Mouse (Mus musculus) cerebellum, postnatal 10 days (tissue): ENCODE measurements around the gene Bcam.

ENCODE experiments used
- DNase-seq, 2 experiments: peaks; one replicate each; pipeline ENCODE4 v3.0.0; 2021; ENCODE audit warnings: mixed read lengths in 2 of 2

Bcam gene

DNA sequence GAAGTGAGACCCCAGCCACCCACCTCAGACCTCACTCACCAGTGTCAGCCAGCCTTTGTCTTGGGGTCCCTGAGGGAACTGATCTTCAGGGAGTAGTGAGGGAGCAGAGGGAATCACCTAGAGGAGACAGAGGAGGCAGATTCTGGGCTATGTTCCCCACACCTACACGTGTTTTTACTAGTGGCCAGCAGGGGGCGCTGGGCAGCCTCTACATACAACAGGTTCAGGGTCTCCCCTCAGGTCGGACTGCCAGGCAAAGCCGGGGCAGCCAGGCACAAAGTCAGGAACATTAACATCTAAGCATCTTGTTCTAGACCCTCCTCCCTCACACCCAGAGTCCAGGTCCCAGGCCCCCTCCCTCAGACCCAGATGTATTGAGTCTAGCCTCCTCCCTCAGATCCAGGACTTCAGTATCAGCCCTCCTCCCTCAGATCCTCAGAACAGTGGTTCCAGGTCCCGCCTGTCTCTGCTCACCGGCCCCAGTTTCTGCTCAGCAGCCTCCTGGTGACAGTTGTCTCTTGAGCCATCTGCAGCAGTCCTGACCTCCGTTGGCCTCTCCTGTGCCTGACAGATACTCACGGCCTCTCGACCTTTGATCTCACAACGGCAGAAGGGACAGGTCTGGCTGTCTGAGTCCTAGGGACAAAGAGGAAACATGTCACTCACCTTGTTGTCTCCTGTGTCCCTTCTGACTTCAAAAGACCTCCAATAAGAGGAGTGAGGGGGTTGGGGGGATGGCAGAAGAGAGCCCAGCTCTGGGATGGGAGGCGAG, 14.1 kb upstream of the Bcam start:
- DNase-seq: no peak

DNA sequence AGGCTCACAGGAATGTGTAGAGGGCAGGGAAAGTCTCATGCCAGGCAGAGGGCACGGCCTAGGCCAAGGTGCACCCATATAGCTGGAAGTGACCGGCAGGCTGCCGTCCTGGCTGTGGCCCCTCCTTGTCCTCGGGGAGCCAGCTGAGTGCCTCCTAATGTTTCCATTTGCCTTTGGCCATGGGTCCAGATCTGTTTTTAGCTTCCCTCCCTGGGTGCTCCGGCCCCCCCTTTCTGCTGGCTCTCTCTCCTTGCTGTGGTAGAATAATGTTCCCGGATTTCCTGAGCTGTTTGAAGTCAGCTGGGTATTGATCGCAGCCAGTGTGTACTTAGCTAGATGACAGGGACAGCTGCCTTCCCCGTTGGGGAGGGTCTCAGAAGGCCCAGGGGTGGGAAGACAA, 12.8 kb upstream of the Bcam start:
- no peak for DNase-seq

DNA sequence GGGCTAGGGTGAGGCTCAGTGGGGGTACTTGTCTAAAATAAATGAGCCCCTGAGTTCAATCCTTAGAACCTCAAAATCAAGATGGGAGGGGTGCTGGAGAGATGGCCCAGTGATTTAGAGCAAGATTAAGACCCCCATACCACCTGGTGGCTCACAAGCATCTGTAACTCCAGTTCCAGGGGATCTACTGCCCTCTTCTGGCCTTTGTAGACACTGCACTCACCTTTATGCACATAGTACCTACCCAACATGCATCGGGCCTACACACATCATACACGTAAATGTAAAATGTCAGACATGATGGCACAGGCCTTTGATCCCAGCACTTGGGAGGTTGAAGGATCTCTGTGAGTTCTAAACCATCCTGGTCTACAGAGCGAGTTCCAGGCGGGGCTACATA, 11.8 kb upstream of the Bcam start:
- peak in 1 of 2 experiments; percentile 22 for DNase-seq

DNA sequence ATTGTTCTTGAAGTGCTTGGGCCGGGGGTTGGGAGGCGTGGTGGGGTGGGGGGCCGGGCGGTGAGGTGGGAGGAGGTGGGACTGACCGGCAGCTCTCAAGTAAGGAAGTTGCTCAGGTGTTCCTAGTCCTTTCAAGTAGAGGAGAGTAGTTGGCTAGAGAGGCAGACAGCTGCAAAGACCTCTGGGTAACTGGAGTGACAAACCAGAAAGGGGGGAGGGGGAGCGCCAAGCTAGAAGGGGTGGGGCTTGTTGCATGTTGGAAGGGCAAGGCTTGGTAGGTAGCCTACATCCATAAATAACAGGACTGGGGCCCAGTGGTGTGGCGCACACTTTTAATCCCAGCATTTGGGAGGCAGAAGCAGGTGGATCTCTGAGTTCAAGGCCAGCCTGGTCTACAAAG, 10.9 kb upstream of the Bcam start:
- no peak for DNase-seq

DNA sequence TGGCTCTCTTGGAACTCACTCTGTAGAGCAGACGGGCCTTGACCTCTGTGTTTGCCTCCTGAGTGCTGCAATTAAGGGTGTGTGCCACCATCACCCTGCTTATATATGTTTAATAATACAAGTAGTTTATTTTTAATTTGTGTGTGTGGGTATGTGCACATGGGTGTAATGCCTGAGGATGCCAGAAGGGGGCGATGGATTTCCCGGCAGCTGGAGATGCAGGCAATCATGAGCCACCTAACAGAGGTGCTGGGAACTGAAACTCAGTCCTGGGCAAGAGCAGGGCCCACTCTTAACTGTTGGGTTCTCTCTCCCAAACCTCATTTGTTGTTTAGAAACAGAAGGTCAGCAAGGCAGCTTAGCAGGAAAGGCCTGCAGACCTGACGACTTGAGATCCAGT, 9.1 kb upstream of the Bcam start:
- DNase-seq: no peak

DNA sequence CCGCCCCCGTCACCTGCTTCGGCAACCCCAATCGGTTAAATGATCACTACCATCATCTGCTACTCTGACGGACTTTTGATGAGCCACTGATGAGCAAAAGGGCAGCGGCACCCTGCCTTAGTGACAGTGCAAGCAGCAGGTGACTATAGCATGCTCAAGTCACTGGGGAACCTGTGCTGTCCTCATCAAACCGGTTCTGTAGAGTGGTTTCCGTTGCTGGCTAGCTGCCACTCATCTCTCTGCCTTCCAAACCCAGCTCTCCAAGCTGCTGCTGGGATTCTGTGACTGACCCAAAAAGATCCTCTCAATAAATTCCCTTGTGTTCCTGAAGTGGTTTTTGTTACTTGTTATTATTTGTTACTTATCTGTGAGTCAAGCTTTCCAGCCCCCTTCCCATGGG, 7.8 kb upstream of the Bcam start:
- no peak for DNase-seq

DNA sequence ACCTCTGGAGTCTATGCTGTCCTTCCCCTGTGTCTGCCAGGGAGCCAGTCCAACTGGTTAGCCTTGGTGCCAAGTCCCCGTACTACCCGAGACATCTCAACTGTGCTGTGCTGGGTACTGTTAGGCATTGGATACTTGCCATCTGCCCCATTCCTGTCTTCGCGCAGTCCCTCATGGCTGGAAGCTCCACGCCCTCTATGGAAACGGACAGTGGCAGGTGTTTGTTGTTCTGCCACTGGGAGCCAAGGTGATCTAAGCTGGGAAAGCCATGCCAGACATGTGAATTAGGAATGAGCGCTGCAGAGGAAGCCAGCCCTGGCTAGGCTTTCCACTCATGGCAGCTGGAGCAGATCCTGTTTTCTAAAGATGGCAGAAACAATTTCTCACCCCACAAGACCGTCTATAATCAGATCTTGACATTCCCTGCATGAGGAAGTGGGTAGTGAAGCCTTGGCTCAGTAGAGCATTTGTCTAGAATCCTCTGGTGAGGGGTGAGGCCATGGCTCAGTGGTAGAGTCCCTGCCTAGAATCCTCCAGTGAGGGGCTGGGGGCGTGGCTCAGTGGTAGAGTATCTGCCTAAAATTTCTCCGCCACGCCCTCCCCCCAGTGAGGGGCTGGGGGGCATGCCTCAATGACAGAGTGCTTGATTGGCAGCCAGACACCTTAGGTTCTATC, 6.4 kb upstream of the Bcam start:
- DNase-seq: peak; percentile 30 to 43

DNA sequence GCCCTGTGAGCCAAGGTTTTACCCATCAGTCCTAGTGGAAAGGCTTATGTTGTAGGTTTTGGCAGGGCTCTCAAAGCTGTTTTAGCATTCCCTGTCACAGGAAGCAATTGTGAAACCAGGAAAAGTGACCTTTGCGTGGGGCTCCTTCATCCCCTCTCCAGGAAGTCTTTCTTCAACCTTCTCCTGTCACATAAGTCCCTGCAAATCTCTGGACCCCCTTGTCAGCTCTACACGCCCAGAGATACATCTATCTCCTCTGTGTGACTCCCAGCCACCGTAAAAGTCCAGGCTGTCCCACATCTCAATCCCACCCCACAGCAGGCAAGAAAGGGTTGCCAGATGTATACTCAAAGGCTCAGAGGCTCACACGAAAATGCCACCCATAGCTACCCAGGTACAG, 866 bp upstream of the Bcam start:
- no peak for DNase-seq

DNA sequence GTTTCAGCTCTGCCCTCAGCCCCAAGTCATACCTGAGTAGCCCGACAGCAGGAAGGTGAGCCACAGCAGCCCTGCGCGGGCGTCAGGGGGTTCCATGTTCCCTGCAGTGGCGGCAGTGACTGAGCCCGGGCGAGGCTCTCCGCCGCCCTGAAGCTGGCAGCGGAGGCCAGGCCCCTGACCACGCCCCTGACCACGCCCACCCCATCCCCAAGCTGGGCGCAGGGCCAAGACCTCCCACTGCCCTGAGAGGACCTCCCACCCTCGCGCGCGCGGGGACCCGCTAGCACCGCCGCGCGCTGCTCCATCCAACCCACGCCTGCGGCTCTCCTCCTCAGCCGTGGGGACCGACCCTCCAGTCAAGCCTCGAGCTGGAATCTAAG, 451 bp downstream of the Bcam start:
- DNase-seq: peak; percentile 68 to 79

DNA sequence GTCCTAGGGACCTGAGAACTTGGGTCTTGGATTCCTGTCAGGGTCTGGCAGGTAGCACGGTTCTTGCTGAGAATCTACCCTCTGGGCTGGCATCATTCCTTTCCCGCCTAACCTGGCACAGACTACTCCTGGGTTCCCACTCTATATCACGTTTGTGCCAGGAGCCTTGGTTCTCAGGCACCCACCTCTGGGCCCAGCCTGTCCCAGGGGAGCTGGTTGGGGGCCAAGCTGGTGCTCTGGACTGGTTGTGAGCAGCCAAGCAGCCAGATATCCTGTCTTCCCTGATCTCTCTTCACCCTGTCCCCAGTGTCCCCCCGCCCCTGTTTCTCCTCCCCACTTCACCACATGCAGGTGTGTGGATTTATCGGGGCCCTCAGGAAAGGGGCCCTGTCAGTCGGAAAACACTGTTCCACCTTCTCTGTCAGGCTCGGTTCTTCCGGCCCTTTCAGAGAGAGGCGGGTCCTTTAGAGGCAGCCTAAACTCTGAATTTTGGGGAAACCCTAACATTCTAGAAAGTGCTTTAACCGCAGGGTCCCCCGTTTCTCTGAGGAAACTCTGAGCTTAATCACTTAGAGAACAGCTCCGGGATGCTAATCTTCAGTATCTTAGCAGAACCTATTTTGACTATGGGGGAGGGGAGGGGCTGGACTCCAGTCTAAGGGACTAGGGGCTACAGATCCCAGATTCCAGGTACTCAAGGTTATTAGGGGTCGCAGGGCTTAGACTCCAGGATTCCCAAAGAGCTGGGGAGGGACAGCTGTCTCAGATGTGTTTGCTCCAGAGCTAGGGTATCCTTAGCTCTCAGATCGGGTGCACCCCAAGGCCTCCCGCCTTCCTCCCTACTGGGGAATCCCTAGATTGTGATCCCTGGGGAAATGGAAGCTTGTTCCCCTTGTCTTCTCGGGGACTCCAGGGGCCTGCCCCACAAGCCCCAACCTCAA, 1.1 kb downstream of the Bcam start:
- no peak for DNase-seq

DNA sequence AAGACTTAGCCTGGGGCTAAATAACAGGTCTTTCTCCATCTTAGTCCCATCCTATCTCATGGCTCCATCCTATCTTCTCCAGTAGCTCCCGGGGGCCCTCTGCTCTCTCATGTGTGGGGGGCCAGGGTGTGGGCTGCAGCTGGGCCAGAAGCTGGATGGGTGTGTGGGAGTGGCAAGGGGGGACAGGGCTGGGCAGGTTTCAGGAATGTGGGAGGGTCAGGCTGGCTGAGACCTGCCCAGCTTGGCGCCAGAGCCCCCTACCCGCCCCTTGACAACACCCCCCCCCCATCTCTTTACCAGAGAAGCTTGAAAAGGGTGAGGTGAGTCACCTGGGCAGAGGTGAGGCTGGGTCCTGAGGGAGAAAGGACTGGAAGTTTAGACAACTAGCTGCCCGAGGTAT, 1.8 kb downstream of the Bcam start:
- no peak for DNase-seq

DNA sequence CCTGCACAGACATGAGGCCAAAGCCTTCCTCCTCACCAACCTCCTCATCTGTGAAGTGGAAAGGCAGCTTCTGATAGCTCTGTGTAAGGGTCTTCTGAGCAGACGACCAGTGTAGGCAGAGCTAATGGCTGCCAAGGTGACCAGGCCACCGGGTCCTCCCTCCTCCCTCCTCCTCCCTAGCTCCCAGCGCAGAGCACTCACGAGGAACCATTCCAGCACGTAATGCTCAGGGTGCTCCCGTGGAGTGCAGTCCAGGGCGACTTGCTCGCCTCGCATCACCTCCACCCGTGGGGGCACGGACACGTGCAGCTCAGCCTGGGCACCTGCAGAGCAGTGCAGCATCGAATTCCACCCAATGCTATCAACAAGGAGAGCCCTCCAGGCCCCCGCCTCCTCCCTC, 2.6 kb downstream of the Bcam start:
- no peak for DNase-seq

DNA sequence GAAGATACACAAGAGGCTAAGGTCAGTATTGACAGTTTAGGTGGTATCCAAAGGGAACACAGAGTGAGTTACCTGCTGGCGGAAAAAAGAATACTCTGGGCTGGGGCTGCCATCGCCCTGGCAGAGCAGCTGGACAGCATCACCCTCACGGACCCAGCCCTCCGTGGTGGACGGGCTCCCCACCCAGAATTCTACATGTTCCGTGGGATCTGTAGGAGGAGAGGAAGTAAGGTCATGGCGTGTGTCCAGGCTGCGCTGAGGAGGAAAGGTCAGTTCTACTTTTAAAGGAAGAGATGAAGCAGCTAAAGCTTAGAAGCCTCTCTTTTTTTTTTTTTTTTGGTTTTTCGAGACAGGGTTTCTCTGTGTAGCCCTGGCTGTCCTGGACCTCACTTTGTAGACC, 6.2 kb downstream of the Bcam start:
- no peak for DNase-seq

DNA sequence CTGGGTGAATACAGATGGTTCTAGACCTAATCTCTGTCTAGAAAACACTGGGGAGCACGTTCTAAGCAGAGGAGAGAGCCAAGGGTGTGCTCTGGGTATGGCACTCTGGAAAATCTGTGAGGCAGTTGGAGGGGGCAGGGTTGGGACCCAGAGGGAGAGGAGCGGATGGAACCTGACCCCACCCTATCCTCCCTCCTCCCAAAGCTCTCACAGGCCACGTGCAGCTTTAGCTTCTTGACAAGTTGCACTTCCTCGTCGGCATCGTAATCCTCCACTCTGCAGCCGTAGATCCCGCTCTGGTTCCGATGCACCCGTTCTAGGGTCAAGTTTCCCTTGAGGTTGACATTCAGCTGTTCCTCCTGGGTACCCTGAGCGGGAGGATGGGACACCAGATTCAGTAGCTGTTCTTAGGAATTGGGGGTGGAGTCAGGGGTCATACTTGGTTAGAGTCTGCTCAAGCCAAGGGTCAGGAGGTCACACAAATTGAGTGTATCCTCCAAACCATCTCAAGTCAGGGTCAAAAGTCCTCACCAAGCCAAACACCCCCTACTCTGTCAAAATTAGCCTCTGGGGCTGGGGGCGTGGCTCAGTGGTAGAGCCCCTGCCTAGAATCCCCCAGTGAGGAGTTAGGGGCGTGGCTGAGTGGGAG, 6.9 kb downstream of the Bcam start:
- no peak for DNase-seq

DNA sequence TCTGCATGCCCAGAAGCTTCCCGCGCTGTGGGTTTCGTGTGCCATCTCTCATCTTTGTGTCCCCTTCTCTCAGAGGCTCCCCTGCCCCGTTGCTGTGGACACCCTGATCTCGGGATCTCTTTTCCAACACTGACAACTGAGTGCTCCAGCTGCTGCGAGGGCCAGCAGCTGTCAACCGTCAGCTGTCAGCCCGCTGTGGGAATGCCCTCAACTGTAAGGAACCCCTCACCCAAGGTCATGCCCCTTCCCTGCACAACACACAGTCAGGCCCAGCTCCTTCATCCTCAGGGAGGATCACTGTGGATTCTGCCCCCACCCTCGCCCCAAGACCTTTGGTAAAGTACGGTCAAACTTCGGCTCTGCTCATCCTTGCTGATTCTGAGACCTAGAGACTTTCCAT, 8.5 kb downstream of the Bcam start:
- no peak for DNase-seq

DNA sequence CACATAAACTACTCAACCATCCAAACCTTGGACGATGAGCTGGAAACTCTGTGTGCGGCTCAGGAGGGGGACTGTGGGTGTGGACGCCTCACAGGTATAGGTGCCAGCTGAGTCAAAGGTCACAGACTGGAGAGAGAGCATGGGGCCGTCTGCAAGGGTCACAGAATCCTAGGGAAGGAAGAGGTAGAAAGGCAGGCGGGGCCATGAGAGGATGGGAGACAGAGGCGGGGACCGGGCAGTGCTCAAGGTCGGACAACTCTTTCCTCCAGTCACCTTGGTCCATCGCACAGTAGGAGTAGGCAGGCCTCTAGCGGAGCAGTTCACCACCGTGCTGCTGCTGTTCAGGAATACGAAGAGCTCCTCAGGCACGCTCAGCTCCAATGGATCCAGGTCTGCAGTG, 10.8 kb downstream of the Bcam start:
- DNase-seq: no peak

DNA sequence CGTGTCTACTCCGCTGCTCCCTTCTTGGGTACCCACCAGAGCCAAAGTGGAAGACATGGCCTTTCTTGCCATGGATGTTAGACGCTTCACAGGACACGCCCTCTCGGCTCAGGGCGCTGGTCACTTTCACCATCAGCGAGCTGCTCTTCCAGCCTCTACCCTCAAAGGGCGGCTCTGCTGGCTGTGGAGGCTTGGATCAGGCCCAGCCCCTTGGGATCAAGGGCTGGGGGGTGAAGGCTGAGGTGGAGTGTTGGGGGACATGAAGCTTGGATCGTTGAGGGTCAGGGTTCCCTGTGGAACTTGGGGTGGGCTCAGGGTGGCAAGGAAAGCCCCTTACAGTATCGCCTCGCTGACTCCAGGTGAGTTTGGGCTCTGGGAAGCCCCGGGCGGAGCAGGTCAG, 12.2 kb downstream of the Bcam start:
- no peak for DNase-seq

DNA sequence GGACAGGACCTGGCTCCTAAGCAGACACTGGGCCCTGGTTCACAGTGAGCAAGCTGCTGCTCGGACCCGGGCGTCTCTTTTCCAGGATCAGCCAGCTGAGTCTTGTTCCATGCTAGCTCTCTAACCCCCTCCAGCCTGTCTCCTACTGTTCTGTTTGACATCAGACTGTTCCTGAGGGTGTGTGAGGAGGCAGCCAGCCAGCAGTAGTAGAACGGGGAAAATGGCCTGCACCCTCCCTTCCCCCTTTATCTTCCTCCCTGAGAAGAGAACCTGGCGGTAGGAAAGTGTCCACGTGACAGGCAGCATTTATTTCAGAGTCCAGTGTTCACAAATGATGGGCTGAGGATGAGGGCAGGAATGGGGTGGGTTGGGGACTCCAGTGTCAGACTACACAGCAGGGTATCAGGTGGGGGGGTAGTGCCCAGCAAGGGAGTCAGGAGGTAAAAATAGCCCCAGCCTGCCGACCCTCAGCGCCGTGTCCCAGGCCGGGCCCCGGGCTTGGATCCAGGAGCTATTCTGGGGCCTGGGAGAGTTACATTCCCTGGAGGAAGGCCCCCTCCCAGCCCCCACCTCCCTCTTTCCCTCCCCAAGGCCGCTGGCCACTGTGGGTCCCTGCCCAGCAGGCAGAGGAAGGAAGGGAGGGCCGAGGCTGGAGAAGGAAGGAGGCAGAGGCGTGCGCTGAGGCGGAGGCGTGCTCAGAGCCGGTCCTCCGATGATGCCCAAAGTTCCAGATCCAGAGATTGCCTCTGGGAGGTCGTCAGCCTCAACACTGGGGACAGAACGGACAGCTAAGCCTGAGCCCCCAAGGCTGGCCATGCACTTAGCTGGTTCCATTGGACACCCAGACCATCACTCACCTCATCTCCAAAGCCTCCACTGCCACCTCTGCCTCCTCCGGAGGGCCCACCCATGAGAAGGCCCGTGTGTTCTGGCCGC, 14.7 kb downstream of the Bcam start:
- no peak for DNase-seq

DNA sequence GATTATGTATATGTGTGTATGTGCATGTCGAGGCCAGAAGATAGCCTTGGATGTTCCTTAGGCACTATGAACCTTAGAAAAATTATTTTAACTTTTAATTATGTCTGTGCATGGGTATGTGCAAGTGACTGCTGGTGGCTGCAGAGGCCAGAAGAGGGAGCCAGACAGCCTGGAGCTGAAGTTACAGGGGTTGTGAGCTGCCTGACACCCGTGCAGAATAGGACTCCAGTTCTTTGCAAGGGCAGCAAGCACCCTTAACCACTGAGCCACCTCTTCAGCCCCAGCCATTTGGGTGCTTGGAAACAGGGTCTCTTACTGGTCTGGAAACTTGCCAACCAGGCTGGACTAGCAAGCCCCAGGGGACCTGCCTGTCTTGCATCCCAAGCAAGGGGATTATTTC, 15.8 kb downstream of the Bcam start:
- DNase-seq: no peak

DNA sequence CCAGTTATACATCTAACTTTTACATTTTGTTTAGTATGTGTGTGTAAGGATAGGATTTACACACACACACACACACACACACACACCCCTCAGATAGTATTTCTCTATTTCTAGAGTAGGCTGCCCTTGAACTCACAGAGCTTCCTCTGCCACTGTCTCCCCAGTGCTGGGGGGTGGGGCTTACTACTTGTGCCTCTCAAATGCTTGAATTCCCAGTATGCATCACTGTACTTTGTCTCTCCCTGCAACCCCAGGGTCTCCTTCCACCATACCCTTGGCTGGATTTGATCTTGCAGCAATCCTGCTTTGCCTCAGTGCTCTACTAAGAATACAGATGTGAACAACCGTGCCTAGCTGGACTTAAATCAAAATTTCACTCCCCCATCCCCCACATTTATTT, 16.8 kb downstream of the Bcam start:
- no peak for DNase-seq

DNA sequence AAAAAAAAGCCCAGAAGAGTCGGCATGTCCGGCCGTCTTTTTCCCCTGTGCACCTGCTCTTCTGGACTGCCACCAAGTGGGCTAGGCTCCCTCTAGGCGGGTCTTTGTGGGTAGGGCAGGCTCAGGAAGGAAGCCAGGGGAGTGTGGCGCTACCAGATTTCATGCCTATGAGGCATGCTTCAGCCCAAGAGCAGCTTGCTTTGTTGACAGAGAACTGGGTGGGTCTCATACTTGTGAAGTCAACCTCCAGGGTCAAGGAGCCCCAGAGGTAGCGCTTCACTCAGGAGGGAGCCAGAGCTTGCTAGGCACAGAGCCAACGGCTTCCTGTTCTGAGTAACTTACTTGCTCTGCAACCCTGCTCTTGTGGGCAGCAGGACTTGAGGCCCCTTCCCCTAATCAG, 17.2 kb downstream of the Bcam start:
- DNase-seq: no peak

DNA sequence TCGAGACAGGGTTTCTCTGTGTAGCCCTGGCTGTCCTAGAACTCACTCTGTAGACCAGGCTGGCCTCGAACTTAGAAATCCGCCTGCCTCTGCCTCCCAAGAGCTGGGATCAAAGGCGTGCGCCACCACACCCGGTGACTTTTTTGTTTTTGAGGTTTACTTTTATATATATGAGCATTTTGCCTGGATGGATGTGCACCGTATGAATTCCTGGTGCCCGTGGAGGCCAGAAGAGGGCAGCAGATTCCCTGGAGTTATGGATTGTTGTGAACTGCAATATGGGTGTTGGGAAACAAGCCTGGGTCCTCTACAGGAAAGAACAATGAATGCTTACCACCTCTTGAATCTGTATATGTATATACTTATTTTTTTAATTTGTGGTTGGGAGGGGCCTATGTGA, 18.2 kb downstream of the Bcam start:
- DNase-seq: no peak
